Mouse (Mus musculus) right cerebral cortex, postnatal 4 days (tissue): Measurements from ENCODE around the gene Arnt.
"Not testable (repeated sequence)": the region's sequence is repeated elsewhere in the genome, so short reads cannot be mapped to it uniquely, and the experiment has no call there.

Experiments used
- DNase-seq: peaks from one replicate; pipeline ENCODE4 v3.0.0-alpha.2; 2022

Gene Arnt

GRCm38 (mm10) chr3:95434136-95434982 is at the start of gene Arnt:
Arnt (plus strand) TSS chr3:95434388.
- peak; percentile 79 for DNase-seq

GRCm38 (mm10) chr3:95385401-95386075 is 48.6 kb upstream of the Arnt start:
- no peak for DNase-seq

- no peak for DNase-seq
Measured at GRCm38 (mm10) chr3:95394385-95394784, 39.8 kb upstream of the Arnt start.

GRCm38 (mm10) chr3:95402741-95403140 is 31.4 kb upstream of the Arnt start, which contains the start of gene 4930558C23Rik:
4930558C23Rik (minus strand) TSS chr3:95402841.
- DNase-seq, result no peak

- DNase-seq, result no peak
Measured at GRCm38 (mm10) chr3:95407728-95408127, 26.5 kb upstream of the Arnt start.

- no peak for DNase-seq
Measured at GRCm38 (mm10) chr3:95408852-95409251, 25.3 kb upstream of the Arnt start.

- DNase-seq, result no peak
Measured at GRCm38 (mm10) chr3:95412268-95412667, 21.9 kb upstream of the Arnt start.

- no peak for DNase-seq
Measured at GRCm38 (mm10) chr3:95417866-95418265, 16.3 kb upstream of the Arnt start.

- DNase-seq, result not testable (repeated sequence)
Measured at GRCm38 (mm10) chr3:95426476-95426875, 7.7 kb upstream of the Arnt start.

- DNase-seq, result not testable (repeated sequence)
Measured at GRCm38 (mm10) chr3:95427117-95427890, 6.9 kb upstream of the Arnt start.

GRCm38 (mm10) chr3:95427891-95428238 is 6.3 kb upstream of the Arnt start:
- DNase-seq, result peak; percentile 20

GRCm38 (mm10) chr3:95428423-95428822 is 5.8 kb upstream of the Arnt start:
- DNase-seq, result not testable (repeated sequence)

- no peak for DNase-seq
Measured at GRCm38 (mm10) chr3:95433301-95433915, 780 bp upstream of the Arnt start.

GRCm38 (mm10) chr3:95434983-95435370 is 789 bp downstream of the Arnt start:
- no peak for DNase-seq

- DNase-seq, result no peak
Measured at GRCm38 (mm10) chr3:95435561-95435960, 1.4 kb downstream of the Arnt start.

- DNase-seq, result not testable (repeated sequence)
Measured at GRCm38 (mm10) chr3:95438636-95439035, 4.4 kb downstream of the Arnt start.

- no peak for DNase-seq
Measured at GRCm38 (mm10) chr3:95439670-95440069, 5.5 kb downstream of the Arnt start.

- DNase-seq, result no peak
Measured at GRCm38 (mm10) chr3:95442406-95443117, 8.4 kb downstream of the Arnt start.

- no peak for DNase-seq
Measured at GRCm38 (mm10) chr3:95445311-95445710, 11.1 kb downstream of the Arnt start.

- peak; percentile 34 for DNase-seq
Measured at GRCm38 (mm10) chr3:95450408-95450807, 16.2 kb downstream of the Arnt start.

GRCm38 (mm10) chr3:95450915-95451314 is 16.7 kb downstream of the Arnt start:
- DNase-seq, result no peak

- DNase-seq, result no peak
Measured at GRCm38 (mm10) chr3:95456367-95456766, 22.2 kb downstream of the Arnt start.
